Mouse (Mus musculus): ENCODE results near the gene Krtap4-2.

Krtap4-2 gene

GRCm38 (mm10) chr11:99585096-99585495, 49.8 kb downstream of the Krtap4-2 start:
- DNase-seq, result no peak

Data from cerebellum, adult 18-20 months (tissue).